13 mouse cellular contexts compared by ENCODE assay signal in genomic region chr13:29773563-29773962, GRCm38 (mm10).
A peak's percentile ranks its signal among the peaks of the same experiment; 100 is the strongest.
DNase-seq lines count a peak whose midpoint lies in the region; ATAC-seq and TF ChIP-seq lines count a peak whose summit lies in the region.
"Had no signal": no experiment of that assay in that cellular context is flagged by ENCODE, and none has a peak within 500 bp of the region (broad histone marks: within the 10 kb centered on the region; RNA-seq: fewer than 3 reads in every experiment).

No protein-coding gene starts in this region.

- WGBS in heart, embryonic 11.5 days (ENCODE audit: insufficient replicate concordance) = 15% methylated on average over 6 of the region's 6 CpGs
- 20% methylated on average over 6 of the region's 6 CpGs for WGBS in kidney, postnatal 0 days
- 78% methylated on average over 6 of the region's 6 CpGs for WGBS in cerebellum, adult 2 months

- no peak overlapping the region for H3K4me3 ChIP-seq in heart, embryonic 11.5 days (ENCODE audit: low read depth, low read length)
- no peak overlapping the region for H3K4me3 ChIP-seq in kidney, postnatal 0 days (replicated peaks; ENCODE audit: low read depth, low read length)
- H3K4me3 ChIP-seq in cerebellum, adult 2 months (replicated peaks; ENCODE audit: insufficient read depth, low read depth, low read length) = no peak overlapping the region
- H3K4me3 ChIP-seq: embryonic facial prominence, embryonic 12.5 days; limb, embryonic 13.5 days; megakaryocyte, embryonic 14.5 days had no signal

- ATAC-seq in heart, embryonic 11.5 days (replicated peaks; ENCODE audit: insufficient number of reproducible peaks, low FRiP score, low TSS enrichment) = no peak; the same call in 1 of the 2 replicates
- no peak for ATAC-seq in kidney, postnatal 0 days (replicated peaks; ENCODE audit: low FRiP score, low read depth)
- ATAC-seq: forebrain, embryonic 16.5 days; Patski had no signal

- no peaks in the 10 kb centered on the region for H3K9me3 ChIP-seq in heart, embryonic 11.5 days (replicated peaks; ENCODE audit: control insufficient read depth, low read length)
- H3K9me3 ChIP-seq in kidney, postnatal 0 days (replicated peaks; ENCODE audit: low read length) = no peaks in the 10 kb centered on the region
- H3K9me3 ChIP-seq: embryonic facial prominence, embryonic 12.5 days; limb, embryonic 13.5 days; megakaryocyte, embryonic 14.5 days had no signal

- no peak for TF ChIP-seq POLR2A in cerebellum, adult 2 months (IDR thresholded peaks at IDR 0.05; ENCODE audit: borderline replicate concordance, insufficient read depth, low read length)

- H3K4me2 ChIP-seq in heart, embryonic 11.5 days = no peak overlapping the region
- H3K4me2 ChIP-seq in kidney, postnatal 0 days (ENCODE audit: low read length) = no peak overlapping the region
- H3K4me2 ChIP-seq: embryonic facial prominence, embryonic 12.5 days; limb, embryonic 13.5 days had no signal

- no peaks in the 10 kb centered on the region for H3K27me3 ChIP-seq in heart, embryonic 11.5 days (ENCODE audit: control insufficient read depth, insufficient read depth, low read length)
- no peaks in the 10 kb centered on the region for H3K27me3 ChIP-seq in kidney, postnatal 0 days (ENCODE audit: insufficient read depth, low read length)
- H3K27me3 ChIP-seq in cerebellum, adult 2 months (ENCODE audit: control insufficient read depth, insufficient read depth, low read length) = no peaks in the 10 kb centered on the region; the same call in 1 of the 2 replicates
- H3K27me3 ChIP-seq: embryonic facial prominence, embryonic 12.5 days; limb, embryonic 13.5 days; megakaryocyte, embryonic 14.5 days; Patski had no signal

- no peak for TF ChIP-seq CTCF in kidney, postnatal 0 days (IDR thresholded peaks at IDR 0.05; ENCODE audit: low read depth)
- TF ChIP-seq CTCF in cerebellum, adult 2 months (IDR thresholded peaks at IDR 0.05; ENCODE audit: borderline replicate concordance, insufficient read depth, low read depth, low read length) = no peak

- no peaks in the 10 kb centered on the region for H3K36me3 ChIP-seq in heart, embryonic 11.5 days (ENCODE audit: control insufficient read depth, insufficient read depth, low read length)
- no peaks in the 10 kb centered on the region for H3K36me3 ChIP-seq in kidney, postnatal 0 days (ENCODE audit: insufficient read depth, low read length)
- H3K36me3 ChIP-seq: embryonic facial prominence, embryonic 12.5 days; limb, embryonic 13.5 days had no signal

- peaks cover 12% of the 10 kb centered on the region for H3K4me1 ChIP-seq in heart, embryonic 11.5 days (ENCODE audit: control insufficient read depth, insufficient read depth, low read length)
- peaks cover 6% of the 10 kb centered on the region; the same call in 1 of the 2 replicates for H3K4me1 ChIP-seq in kidney, postnatal 0 days (replicated peaks; ENCODE audit: insufficient read depth, low read length)
- H3K4me1 ChIP-seq in cerebellum, adult 2 months (ENCODE audit: control insufficient read depth, insufficient read depth, low read length) = no peaks in the 10 kb centered on the region; the same call in 1 of the 2 replicates

- no peak for DNase-seq in heart, adult 8-10 months (ENCODE audit: low spot score)
- peak; percentile 5 for DNase-seq in ES-CJ7 (ENCODE audit: low read depth, low spot score)
- DNase-seq in embryo, embryonic 11 days = peak; percentile 50
- peak; percentile 51 for DNase-seq in kidney, postnatal 0 days (ENCODE audit: low spot score)
- DNase-seq in thymus, postnatal 14 days = no peak
- DNase-seq in cerebellum, adult 11 months = no peak
- no peak for DNase-seq in cerebellum, adult 2 months

- no peak overlapping the region for H3K9ac ChIP-seq in heart, embryonic 11.5 days (ENCODE audit: low read depth, low read length)
- no peak overlapping the region for H3K9ac ChIP-seq in kidney, postnatal 0 days (ENCODE audit: low read depth, low read length)
- H3K9ac ChIP-seq: embryonic facial prominence, embryonic 12.5 days; limb, embryonic 13.5 days had no signal

- peak overlapping the region; percentile 35; the same call in 1 of the 2 replicates for H3K27ac ChIP-seq in heart, embryonic 11.5 days (ENCODE audit: low read depth, low read length)
- H3K27ac ChIP-seq in kidney, postnatal 0 days = peak overlapping the region; percentile 11
- no peak overlapping the region for H3K27ac ChIP-seq in cerebellum, adult 2 months (ENCODE audit: insufficient read depth, low read length)
- H3K27ac ChIP-seq: embryonic facial prominence, embryonic 12.5 days; limb, embryonic 13.5 days had no signal

Comparison
In these comparisons a context has a peak if more than half of its experiments do, and no peak if none do; other contexts are left out.
1. DNase-seq: peak in ES-CJ7 (single experiment), embryo, embryonic 11 days (single experiment) and kidney, postnatal 0 days (single experiment); none in heart, adult 8-10 months (single experiment), thymus, postnatal 14 days (single experiment), cerebellum, adult 11 months (single experiment) and cerebellum, adult 2 months (0 of 2).